Mouse (Mus musculus): ENCODE results near the gene Wfdc2. TPM values are rescaled to one million over a fixed set of nuclear protein-coding genes. Genes with fewer than 3 reads are reported as not detected.

The Wfdc2 gene
- polyA plus RNA-seq, 1 experiment: 0.87 TPM

GRCm38 (mm10) chr2:164537003-164537402 is 25.2 kb upstream of the Wfdc2 start:
- TF ChIP-seq POLR2A (IDR thresholded peaks at IDR 0.05; ENCODE audit: borderline replicate concordance, insufficient read depth, low read length) (no peak), CTCF (IDR thresholded peaks at IDR 0.05; ENCODE audit: borderline replicate concordance, insufficient read depth, low read depth, low read length) (no peak)
- Histone ChIP-seq H3K4me1 (ENCODE audit: control insufficient read depth, insufficient read depth, low read length) (no peaks in the 10 kb centered on the region), H3K27ac (ENCODE audit: insufficient read depth, low read length) (no peak overlapping the region), H3K27me3 (ENCODE audit: control insufficient read depth, insufficient read depth, low read length) (no peaks in the 10 kb centered on the region), H3K4me3 (replicated peaks; ENCODE audit: insufficient read depth, low read depth, low read length) (no peak overlapping the region)
- WGBS: 69% methylated on average over 4 of the region's 4 CpGs
- no peak for DNase-seq

- Histone ChIP-seq H3K4me3 (replicated peaks; ENCODE audit: insufficient read depth, low read depth, low read length) (no peak overlapping the region), H3K27ac (ENCODE audit: insufficient read depth, low read length) (no peak overlapping the region), H3K27me3 (ENCODE audit: control insufficient read depth, insufficient read depth, low read length) (no peaks in the 10 kb centered on the region), H3K4me1 (ENCODE audit: control insufficient read depth, insufficient read depth, low read length) (no peaks in the 10 kb centered on the region)
- whole genome bisulfite sequencing: 18% methylated on average over 8 of the region's 8 CpGs
- DNase-seq: no peak
- TF ChIP-seq CTCF (IDR thresholded peaks at IDR 0.05; ENCODE audit: borderline replicate concordance, insufficient read depth, low read depth, low read length): no peak
- no peak for TF ChIP-seq POLR2A (IDR thresholded peaks at IDR 0.05; ENCODE audit: borderline replicate concordance, insufficient read depth, low read length)
Observed at GRCm38 (mm10) chr2:164540652-164541427, 21.4 kb upstream of the Wfdc2 start.

GRCm38 (mm10) chr2:164542132-164542531 is 20.1 kb upstream of the Wfdc2 start:
- Histone ChIP-seq H3K27me3 (ENCODE audit: control insufficient read depth, insufficient read depth, low read length) (no peaks in the 10 kb centered on the region), H3K4me3 (replicated peaks; ENCODE audit: insufficient read depth, low read depth, low read length) (no peak overlapping the region), H3K27ac (ENCODE audit: insufficient read depth, low read length) (no peak overlapping the region), H3K4me1 (ENCODE audit: control insufficient read depth, insufficient read depth, low read length) (no peaks in the 10 kb centered on the region)
- 36% methylated on average over 5 of the region's 5 CpGs for WGBS
- no peak for DNase-seq
- TF ChIP-seq POLR2A (IDR thresholded peaks at IDR 0.05; ENCODE audit: borderline replicate concordance, insufficient read depth, low read length) (no peak), CTCF (IDR thresholded peaks at IDR 0.05; ENCODE audit: borderline replicate concordance, insufficient read depth, low read depth, low read length) (no peak)

- 79% methylated on average over 7 of the region's 7 CpGs for WGBS
- DNase-seq: no peak
Observed at GRCm38 (mm10) chr2:164542598-164542997, 19.6 kb upstream of the Wfdc2 start.

GRCm38 (mm10) chr2:164543745-164544144 is 18.5 kb upstream of the Wfdc2 start:
- Histone ChIP-seq H3K4me3 (replicated peaks; ENCODE audit: insufficient read depth, low read depth, low read length) (no peak overlapping the region), H3K27me3 (ENCODE audit: control insufficient read depth, insufficient read depth, low read length) (no peaks in the 10 kb centered on the region), H3K4me1 (ENCODE audit: control insufficient read depth, insufficient read depth, low read length) (no peaks in the 10 kb centered on the region), H3K27ac (ENCODE audit: insufficient read depth, low read length) (no peak overlapping the region)
- WGBS: 73% methylated on average over 2 of the region's 2 CpGs
- TF ChIP-seq CTCF (IDR thresholded peaks at IDR 0.05; ENCODE audit: borderline replicate concordance, insufficient read depth, low read depth, low read length) (no peak), POLR2A (IDR thresholded peaks at IDR 0.05; ENCODE audit: borderline replicate concordance, insufficient read depth, low read length) (no peak)
- DNase-seq: no peak

More at GRCm38 (mm10) chr2:164542598-164542997, 19.6 kb upstream of the Wfdc2 start:
- Histone ChIP-seq H3K27ac (ENCODE audit: insufficient read depth, low read length) (no peak overlapping the region), H3K4me3 (replicated peaks; ENCODE audit: insufficient read depth, low read depth, low read length) (no peak overlapping the region), H3K4me1 (ENCODE audit: control insufficient read depth, insufficient read depth, low read length) (no peaks in the 10 kb centered on the region), H3K27me3 (ENCODE audit: control insufficient read depth, insufficient read depth, low read length) (no peaks in the 10 kb centered on the region)
- TF ChIP-seq CTCF (IDR thresholded peaks at IDR 0.05; ENCODE audit: borderline replicate concordance, insufficient read depth, low read depth, low read length) (no peak), POLR2A (IDR thresholded peaks at IDR 0.05; ENCODE audit: borderline replicate concordance, insufficient read depth, low read length) (no peak)

- Histone ChIP-seq H3K4me1 (ENCODE audit: control insufficient read depth, insufficient read depth, low read length) (no peaks in the 10 kb centered on the region), H3K4me3 (replicated peaks; ENCODE audit: insufficient read depth, low read depth, low read length) (no peak overlapping the region), H3K27ac (ENCODE audit: insufficient read depth, low read length) (no peak overlapping the region), H3K27me3 (ENCODE audit: control insufficient read depth, insufficient read depth, low read length) (no peaks in the 10 kb centered on the region)
- DNase-seq: no peak
- TF ChIP-seq POLR2A (IDR thresholded peaks at IDR 0.05; ENCODE audit: borderline replicate concordance, insufficient read depth, low read length) (no peak), CTCF (IDR thresholded peaks at IDR 0.05; ENCODE audit: borderline replicate concordance, insufficient read depth, low read depth, low read length) (no peak)
- 56% methylated on average over 5 of the region's 5 CpGs for WGBS
Observed at GRCm38 (mm10) chr2:164544454-164545097, 17.6 kb upstream of the Wfdc2 start.

- no peak overlapping the region for H3K27ac ChIP-seq (ENCODE audit: insufficient read depth, low read length)
- H3K27me3 ChIP-seq (ENCODE audit: control insufficient read depth, insufficient read depth, low read length): no peaks in the 10 kb centered on the region
- no peak for DNase-seq
- 41% methylated on average over 4 of the region's 4 CpGs for WGBS
- H3K4me3 ChIP-seq (replicated peaks; ENCODE audit: insufficient read depth, low read depth, low read length): no peak overlapping the region
- no peaks in the 10 kb centered on the region for H3K4me1 ChIP-seq (ENCODE audit: control insufficient read depth, insufficient read depth, low read length)
- TF ChIP-seq CTCF (IDR thresholded peaks at IDR 0.05; ENCODE audit: borderline replicate concordance, insufficient read depth, low read depth, low read length) (no peak), POLR2A (IDR thresholded peaks at IDR 0.05; ENCODE audit: borderline replicate concordance, insufficient read depth, low read length) (no peak)
Observed at GRCm38 (mm10) chr2:164549338-164549737, 12.9 kb upstream of the Wfdc2 start.
